Mouse (Mus musculus) intestine, embryonic 14.5 days (tissue): ENCODE results near the gene Lrch4. TPM values are rescaled to one million over a fixed set of nuclear protein-coding genes. Genes with fewer than 3 reads are reported as not detected.

Experiments used
- ATAC-seq: fragments of 200-750 bp; cut with Nextera tagmentation; replicated peaks from 2 replicates; pipeline ENCODE4 v1.8.0; 2017; ENCODE audit warnings: low read depth, moderate number of reproducible peaks, moderate TSS enrichment, moderate library complexity; ENCODE audit not compliant: low FRiP score, low TSS enrichment
- DNase-seq: peaks from one replicate; pipeline ENCODE4 v3.0.0-alpha.2; 2018; ENCODE audit warnings: low spot score
- H3K27ac ChIP-seq: fragments of 300-500 bp; sonication (generic); 2 replicates; pipeline ENCODE4 v1.5.1; 2014; ENCODE audit warnings: low read depth, mild to moderate bottlenecking, control low read depth
- H3K27me3 ChIP-seq: fragments of 300-500 bp; sonication (generic); replicated peaks from 2 replicates; pipeline ENCODE4 v1.6.1; 2014; ENCODE audit warnings: low read length, control low read depth; ENCODE audit not compliant: control insufficient read depth, insufficient read depth
- H3K36me3 ChIP-seq: fragments of 300-500 bp; sonication (generic); 2 replicates; pipeline ENCODE4 v1.6.1; 2014; ENCODE audit warnings: low read length, control low read depth; ENCODE audit not compliant: control insufficient read depth, insufficient read depth
- H3K4me1 ChIP-seq: fragments of 300-500 bp; sonication (generic); replicated peaks from 2 replicates; pipeline ENCODE4 v1.6.1; 2014; ENCODE audit warnings: low read length, control low read depth, mixed read lengths; ENCODE audit not compliant: control insufficient read depth, insufficient read depth
- H3K4me2 ChIP-seq: fragments of 300-500 bp; sonication (generic); 2 replicates; pipeline ENCODE4 v1.6.1; 2014; ENCODE audit warnings: low read length
- H3K4me3 ChIP-seq: fragments of 300-500 bp; sonication (generic); 2 replicates; pipeline ENCODE4 v1.5.1; 2014; ENCODE audit warnings: low read depth, low read length, control low read depth, mixed read lengths
- H3K9ac ChIP-seq: fragments of 300-500 bp; sonication (generic); 2 replicates; pipeline ENCODE4 v1.6.1; 2014; ENCODE audit warnings: mild to moderate bottlenecking, low read length
- H3K9me3 ChIP-seq: fragments of 300-500 bp; sonication (generic); 2 replicates; pipeline ENCODE4 v1.6.1; 2016; ENCODE audit warnings: low read length, control low read depth; ENCODE audit not compliant: control insufficient read depth
- WGBS: fragments of 180-500 bp; shearing (Covaris S2); extraction: QIAGEN DNeasy Blood & Tissue Kit; methylation state at CpG from one replicate; pipeline ENCODE4 v1.1.7; 2014; 5-methylcytosine and 5-hydroxymethylcytosine counted together
- polyA plus RNA-seq: library from polyadenylated mRNA; unstranded; fragments of >200 nt; fragmentation: Nextera tagmentation; extraction: Ambion mirVana; gene quantifications from 2 replicates; pipeline ENCODE4 v1.2.1, GENCODE M21; 2014

The Lrch4 gene
- polyA plus RNA-seq, 1 experiment from 2014 or later: 31.2 TPM

DNA sequence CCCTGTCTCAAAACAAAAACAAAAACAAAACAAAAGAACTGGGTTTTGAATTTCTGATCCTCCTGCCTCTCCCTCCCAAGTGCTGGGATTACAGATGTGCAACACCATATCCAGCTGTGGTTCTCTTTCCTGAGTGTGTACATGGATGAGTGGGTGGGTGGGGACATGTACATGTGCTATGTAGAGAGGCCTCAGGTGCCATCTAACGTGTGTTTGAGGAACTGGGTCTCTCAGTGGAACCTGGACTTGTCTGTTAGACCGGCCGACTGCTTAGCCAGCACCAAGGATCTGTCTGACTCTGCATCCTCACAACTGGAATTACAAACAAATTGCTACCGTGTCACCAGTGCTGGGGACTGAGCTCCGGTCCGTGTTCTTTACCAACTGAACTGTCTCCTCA is 31.3 kb upstream of the Lrch4 start:
- no peak for DNase-seq
- Histone ChIP-seq H3K4me1 (peaks cover 14% of the 10 kb centered on the region), H3K9me3 (no peaks in the 10 kb centered on the region), H3K27me3 (no peaks in the 10 kb centered on the region), H3K4me3 (no peak overlapping the region), H3K4me2 (no peak overlapping the region), H3K36me3 (no peaks in the 10 kb centered on the region), H3K27ac (no peak overlapping the region), H3K9ac (no peak overlapping the region)
- no peak for ATAC-seq
- 96% methylated on average over 6 of the region's 6 CpGs for WGBS

DNA sequence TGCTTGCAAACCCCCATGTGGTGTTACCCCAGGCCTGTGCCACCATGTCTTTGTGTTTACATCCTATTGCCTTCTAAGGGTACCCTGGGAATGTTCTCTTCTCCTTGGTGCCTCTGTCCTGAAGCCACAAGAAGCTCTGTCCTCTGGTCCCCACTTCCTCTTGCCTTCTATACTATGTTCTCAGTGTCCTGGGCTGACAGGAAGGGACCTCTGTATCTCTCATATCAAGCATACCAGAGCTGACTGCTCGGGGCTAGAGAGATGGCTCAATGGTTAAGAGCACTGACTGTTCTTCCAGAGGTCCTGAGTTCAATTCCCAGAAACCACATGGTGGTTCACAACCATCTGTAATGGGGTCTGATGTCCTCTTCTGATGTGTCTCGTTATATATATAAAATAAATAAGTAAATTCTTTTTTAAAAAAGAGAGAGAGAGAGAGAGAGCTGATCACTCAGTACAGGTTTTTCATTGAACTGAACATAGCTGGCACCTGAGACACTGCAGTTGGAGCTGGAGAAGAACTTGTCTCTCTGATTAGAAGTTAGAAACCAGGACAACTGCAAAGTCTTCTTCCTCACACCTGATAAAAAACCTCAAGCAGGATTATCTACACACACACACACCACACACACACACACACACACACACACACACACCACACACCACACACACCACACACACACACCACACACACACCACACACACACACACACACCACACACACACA is 30.7 kb upstream of the Lrch4 start:
- no peak overlapping the region for H3K9ac ChIP-seq
- WGBS: 85% methylated on average over 2 of the region's 2 CpGs

DNA sequence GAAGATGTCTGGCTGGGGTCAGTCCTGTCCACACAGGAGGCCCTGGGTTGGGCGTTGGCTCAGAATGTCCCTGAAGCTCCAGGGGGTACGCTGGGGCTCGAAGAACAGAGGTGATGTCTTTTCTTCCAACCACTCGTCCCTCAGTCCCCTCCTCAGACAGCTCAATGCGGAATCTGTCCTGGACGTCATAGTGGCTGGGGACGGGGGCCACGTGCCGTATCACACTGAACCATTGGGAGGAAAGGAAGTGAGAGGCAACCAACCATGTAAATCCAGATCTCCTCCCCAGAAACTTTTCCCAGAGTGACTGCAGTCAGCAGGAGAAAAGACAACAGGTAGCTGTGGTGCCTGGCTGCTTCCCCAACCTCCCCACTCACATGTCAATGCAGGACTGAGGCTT is 29.3 kb upstream of the Lrch4 start:
- Histone ChIP-seq H3K9ac (peak overlapping the region; percentile 71), H3K4me3 (peak overlapping the region; percentile 71), H3K9me3 (no peaks in the 10 kb centered on the region), H3K27ac (no peak overlapping the region), H3K4me2 (peak overlapping the region; percentile 77), H3K27me3 (no peaks in the 10 kb centered on the region), H3K4me1 (peaks cover 16% of the 10 kb centered on the region), H3K36me3 (0 out of 2 replicates have a peak, but pooled peaks cover 7% of the 10 kb centered on the region)
- 66% methylated on average over 9 of the region's 9 CpGs for WGBS
- no peak for ATAC-seq
- DNase-seq: no peak

More for the DNA sequence above, 30.7 kb upstream of the Lrch4 start:
- Histone ChIP-seq H3K27ac (no peak overlapping the region), H3K36me3 (no peaks in the 10 kb centered on the region), H3K27me3 (no peaks in the 10 kb centered on the region), H3K9me3 (no peaks in the 10 kb centered on the region), H3K4me2 (no peak overlapping the region), H3K4me1 (peaks cover 16% of the 10 kb centered on the region), H3K4me3 (no peak overlapping the region)
- no peak for ATAC-seq
- no peak for DNase-seq

DNA sequence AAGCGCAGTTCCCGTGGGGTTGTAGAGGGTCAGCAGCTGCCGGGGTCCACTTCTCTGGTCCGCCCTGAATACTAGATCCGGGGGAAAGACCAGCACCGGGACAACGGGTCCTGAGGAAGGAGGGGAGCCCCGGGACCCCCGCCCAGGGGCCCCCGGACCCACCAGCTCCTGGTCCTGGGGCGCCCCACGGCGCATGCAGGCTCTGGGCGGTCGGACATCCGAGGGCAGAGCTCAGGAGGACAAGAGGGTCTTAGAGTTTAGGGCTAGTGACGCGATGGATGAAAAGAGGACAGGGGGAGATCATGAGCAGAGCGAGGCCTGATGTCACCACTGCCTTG is 28.7 kb upstream of the Lrch4 start:
- Histone ChIP-seq H3K4me2 (peak overlapping the region; percentile 77), H3K27ac (peak overlapping the region; percentile 80; the same call in 1 of the 2 replicates), H3K9ac (peak overlapping the region; percentile 71), H3K4me1 (peaks cover 16% of the 10 kb centered on the region), H3K27me3 (no peaks in the 10 kb centered on the region), H3K36me3 (peaks cover 12% of the 10 kb centered on the region), H3K4me3 (peak overlapping the region; percentile 71), H3K9me3 (no peaks in the 10 kb centered on the region)
- WGBS: under 1% methylated on average over 19 of the region's 19 CpGs
- no peak for DNase-seq
- ATAC-seq: peak; percentile 65

DNA sequence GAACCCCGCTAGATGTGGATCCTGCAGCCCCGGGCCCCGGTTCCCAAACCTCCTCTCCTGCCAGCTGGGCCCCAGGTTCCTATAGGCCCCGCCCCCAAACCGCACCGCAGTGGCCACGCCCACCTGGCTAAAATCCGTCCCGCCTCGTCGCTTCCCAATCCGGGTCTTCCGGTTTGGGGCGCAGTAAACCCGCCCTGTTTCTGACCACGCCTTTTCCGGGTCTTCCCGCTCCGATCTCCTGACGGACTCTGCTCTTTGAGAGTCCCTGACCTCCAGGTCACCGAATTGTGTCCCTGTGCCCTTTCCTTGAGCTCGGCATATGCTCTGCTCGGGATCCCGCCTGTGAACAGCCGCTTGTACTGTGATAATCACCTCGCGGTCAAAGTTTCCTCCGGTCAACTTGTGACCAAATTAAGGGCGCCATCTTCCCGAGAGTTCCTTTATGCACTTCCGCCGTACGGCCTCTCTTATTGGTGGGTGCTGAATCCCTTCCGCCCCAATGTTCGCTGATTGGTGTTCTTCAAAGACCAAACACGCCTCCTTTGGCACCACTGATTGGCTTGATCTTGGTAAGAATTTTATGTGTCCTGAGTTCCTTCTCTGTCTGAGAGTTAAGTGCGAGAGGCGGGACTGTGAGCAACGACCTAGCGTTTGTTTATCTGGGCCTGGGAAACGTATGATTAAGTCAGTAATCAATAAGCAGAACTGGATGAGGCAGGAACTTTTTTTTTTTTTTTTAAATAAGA is 28.1 kb upstream of the Lrch4 start, which contains the start of gene Mospd3:
Gene Mospd3 (minus strand): TSS at position 440 of the 746 bp plus-strand sequence.
- peaks cover 16% of the 10 kb centered on the region for H3K4me1 ChIP-seq
- peak; percentile 97 for DNase-seq
- under 1% methylated on average over 41 of the region's 41 CpGs for WGBS
- ATAC-seq: peak; percentile 93
- peaks cover 15% of the 10 kb centered on the region for H3K36me3 ChIP-seq
- peak within 1 kb of the TSS; percentile 80 for H3K27ac ChIP-seq
- peak within 1 kb of the TSS; percentile 77 for H3K4me2 ChIP-seq
- H3K27me3 ChIP-seq: no peaks in the 10 kb centered on the region
- peak within 1 kb of the TSS; percentile 71 for H3K9ac ChIP-seq
- H3K9me3 ChIP-seq: no peaks in the 10 kb centered on the region
- H3K4me3 ChIP-seq: peak within 1 kb of the TSS; percentile 71

DNA sequence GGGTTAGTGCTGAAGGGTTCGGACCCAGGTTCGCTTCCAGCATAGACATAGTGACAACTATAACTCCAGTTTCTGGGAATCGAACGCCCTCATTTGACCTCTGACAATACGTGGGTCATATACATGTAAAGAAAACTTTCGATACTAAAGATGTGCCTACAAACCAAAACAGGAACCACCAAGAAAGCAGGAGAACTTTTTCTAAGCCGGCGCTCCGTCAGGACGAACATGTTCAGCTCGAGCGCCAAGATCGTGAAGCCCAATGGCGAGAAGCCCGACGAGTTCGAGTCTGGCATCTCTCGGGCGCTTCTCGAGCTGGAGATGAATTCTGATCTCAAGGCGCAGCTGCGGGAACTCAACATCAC is 27.6 kb upstream of the Lrch4 start:
- Histone ChIP-seq H3K9ac (peak overlapping the region; percentile 43), H3K4me1 (peaks cover 16% of the 10 kb centered on the region), H3K36me3 (peaks cover 15% of the 10 kb centered on the region), H3K9me3 (no peaks in the 10 kb centered on the region), H3K4me2 (peak overlapping the region; percentile 52), H3K27ac (peak overlapping the region; percentile 65), H3K4me3 (peak overlapping the region; percentile 71), H3K27me3 (no peaks in the 10 kb centered on the region)
- DNase-seq (peak; percentile 79), ATAC-seq (no peak)
- WGBS: under 1% methylated on average over 22 of the region's 22 CpGs

DNA sequence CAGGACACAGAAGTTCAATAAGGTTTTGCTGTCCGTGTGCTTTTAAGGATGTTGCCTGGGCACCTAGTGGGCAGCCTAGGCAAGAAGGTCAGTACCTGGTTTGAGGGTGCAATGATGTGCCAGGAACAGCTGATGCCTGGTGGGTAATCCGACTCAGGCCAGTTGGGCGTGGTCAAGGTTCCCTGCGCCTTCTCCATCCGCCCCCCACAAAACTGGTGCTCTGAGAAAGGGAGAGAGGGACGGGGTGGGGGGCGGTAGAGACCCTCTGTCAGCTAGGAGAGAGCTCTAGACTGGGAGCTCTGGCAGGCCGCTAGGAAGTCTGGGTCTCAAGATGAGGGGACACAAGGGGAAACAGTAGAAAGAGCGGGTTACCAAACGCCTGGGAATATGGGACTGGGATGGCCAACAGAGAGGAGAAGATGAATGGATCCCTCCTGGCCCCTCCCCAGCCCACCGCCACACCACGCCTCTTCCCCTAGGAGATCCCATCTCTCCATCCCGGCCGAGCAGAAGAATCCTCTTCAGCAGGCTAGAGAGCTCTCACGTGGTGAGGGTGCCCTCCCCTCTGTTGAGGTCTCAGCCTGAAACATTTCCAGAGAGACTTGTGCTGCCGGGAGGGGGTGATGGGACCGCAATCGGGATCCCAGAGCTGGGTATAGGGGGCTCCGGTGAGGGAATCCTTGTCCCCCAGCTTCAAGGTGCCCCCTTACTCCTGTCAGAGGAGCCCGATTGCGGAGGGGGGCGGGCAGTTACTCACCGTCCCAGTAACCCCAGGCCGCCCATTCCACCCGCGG is 20.9 kb upstream of the Lrch4 start:
- Histone ChIP-seq H3K27ac (no peak overlapping the region), H3K4me1 (peaks cover 48% of the 10 kb centered on the region), H3K9ac (0 out of 2 replicates have a peak overlapping the region, but pooled peaks have one; percentile 29), H3K4me3 (peak overlapping the region; percentile 8; the same call in 1 of the 2 replicates), H3K4me2 (peak overlapping the region; percentile 47), H3K27me3 (no peaks in the 10 kb centered on the region), H3K9me3 (no peaks in the 10 kb centered on the region), H3K36me3 (peaks cover 24% of the 10 kb centered on the region)
- WGBS: 19% methylated on average over 26 of the region's 26 CpGs
- DNase-seq (no peak), ATAC-seq (peak; percentile 29; the same call in 1 of the 2 replicates)

DNA sequence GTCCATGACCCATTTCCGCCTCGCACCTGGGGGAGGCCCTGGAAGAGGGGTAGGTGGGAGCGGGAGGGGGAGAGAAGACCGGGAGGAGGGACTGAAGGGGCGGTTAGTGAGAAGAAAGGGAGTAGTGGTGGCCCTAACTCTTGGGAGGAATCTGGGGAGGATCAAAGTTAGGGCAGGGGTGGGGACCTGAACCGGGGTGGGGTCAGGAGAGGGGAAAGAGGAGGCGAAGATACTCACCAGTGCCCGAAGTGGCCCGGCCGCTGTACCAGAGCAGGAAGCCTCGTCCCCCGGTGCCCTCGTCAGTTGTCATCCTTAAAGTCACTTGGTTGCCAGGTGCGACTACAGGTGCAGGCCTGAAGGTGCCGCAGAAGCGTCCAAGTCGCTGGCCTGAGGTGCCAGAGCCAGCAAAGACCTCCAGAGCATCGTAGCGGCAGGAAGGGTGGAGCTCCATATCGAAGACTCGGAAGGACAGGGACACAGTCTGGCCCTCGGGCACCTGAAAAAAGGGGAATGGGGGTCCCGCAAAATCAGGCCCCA is 20.2 kb upstream of the Lrch4 start:
- peak overlapping the region; percentile 8; the same call in 1 of the 2 replicates for H3K4me3 ChIP-seq
- no peak for ATAC-seq
- peak overlapping the region; percentile 47 for H3K4me2 ChIP-seq
- H3K4me1 ChIP-seq: peaks cover 50% of the 10 kb centered on the region
- WGBS: 17% methylated on average over 21 of the region's 23 CpGs
- no peaks in the 10 kb centered on the region for H3K27me3 ChIP-seq
- no peaks in the 10 kb centered on the region for H3K9me3 ChIP-seq
- H3K27ac ChIP-seq: no peak overlapping the region
- 0 out of 2 replicates have a peak overlapping the region, but pooled peaks have one; percentile 22 for H3K9ac ChIP-seq
- H3K36me3 ChIP-seq: peaks cover 23% of the 10 kb centered on the region
- no peak for DNase-seq
